Mouse (Mus musculus) spleen, postnatal 36 days (tissue): ENCODE results near the gene Exosc10.

Source experiments
- DNase-seq, 2 experiments: peaks; one replicate each; pipeline ENCODE4 v3.0.0; 2022; ENCODE audit warnings: low spot score in 2 of 2, mixed read lengths in 1 of 2

Exosc10 gene

DNA sequence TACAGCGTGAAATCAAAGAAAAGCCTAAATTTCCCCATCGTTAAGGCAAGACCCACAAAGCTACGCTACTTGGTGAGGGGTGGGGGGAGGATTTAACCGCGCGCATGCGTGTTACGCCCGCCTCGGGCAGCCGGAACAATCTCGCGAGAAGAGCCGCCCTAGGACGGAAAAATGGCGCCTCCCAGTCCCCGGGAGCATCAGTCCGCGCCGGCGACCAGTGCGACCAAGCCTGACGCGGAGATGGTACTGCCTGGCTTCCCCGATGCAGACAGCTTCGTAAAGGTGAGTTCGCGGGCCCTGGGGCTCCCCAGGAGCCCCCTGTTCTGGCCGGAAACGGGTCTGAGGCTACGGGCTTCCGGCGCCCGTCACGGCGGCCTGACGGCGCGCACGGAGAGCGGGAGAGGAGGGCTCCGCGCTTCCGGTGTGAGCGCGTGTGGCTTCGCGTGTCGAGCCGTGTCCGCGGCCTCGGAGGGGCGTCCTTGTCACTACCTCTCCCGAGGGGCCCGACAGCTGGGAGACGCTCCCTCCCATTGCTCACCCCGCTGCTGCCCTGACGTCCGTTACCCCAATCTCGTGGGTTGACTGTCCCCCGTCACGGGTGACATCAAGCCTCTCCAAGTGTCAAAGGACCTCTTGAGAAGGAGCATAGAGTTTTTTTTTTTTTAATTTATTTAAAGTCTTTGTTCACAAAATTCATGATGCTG is at the start of gene Exosc10:
Gene Exosc10 (plus strand): TSS at position 133 of the 704 bp plus-strand sequence.
- DNase-seq, result peak; percentile 80 to 83

DNA sequence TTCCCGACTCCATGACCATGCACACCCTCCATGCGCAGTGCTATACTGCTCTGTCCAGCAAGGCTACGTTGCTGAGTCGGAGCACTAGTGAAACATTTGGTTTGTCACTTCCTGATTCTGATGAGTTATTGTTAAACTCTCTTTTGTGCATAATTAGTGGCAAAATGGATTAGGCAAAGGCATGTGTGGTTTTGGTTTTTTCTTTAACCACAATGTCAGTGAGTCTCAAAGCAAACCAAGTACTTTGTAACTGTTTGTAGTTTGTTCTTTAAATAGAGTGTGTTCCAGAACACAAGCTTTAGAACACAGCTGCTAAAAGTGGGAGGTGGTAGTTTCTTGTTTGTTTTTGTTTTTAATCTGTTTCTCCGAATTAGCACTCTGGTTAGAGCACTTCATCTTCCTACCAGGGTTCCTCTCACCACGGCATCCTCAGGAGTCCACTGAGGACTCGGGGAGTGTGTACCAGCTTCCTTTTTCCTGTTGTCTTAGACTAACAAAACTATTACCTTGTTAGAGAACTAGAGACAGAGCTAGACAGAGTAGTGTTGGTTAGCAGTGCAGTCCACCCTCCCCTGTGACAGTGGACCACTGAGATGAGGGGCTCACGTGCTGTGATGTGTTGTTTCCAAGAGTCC is 48.7 kb upstream of the Exosc10 start:
- DNase-seq, result no peak

DNA sequence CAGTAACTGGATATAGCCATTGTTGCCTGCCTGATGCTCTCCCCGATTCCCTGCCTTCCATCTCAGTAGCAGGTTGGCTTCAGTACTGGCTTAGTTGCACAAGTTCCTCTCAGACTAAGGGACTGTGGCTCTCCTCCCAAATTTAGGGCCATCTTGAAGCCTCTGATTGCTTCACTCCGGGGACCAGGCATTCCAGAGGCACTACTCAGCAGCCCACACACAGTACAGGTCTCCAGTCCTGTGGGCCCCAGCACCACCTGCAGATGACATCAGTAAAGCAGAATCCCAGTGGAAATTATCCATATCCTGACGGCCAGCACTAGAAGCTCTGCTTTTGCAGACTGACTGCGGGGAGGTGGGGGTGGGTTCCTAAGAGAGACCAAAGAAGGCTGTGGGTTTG is 47.5 kb upstream of the Exosc10 start:
- DNase-seq, result no peak

- no peak for DNase-seq
These were observed 46.9 kb upstream of the Exosc10 start for GRCm38 (mm10) chr4:148511334-148511733.

GRCm38 (mm10) chr4:148513021-148513559 is 45.1 kb upstream of the Exosc10 start:
- no peak for DNase-seq

DNA sequence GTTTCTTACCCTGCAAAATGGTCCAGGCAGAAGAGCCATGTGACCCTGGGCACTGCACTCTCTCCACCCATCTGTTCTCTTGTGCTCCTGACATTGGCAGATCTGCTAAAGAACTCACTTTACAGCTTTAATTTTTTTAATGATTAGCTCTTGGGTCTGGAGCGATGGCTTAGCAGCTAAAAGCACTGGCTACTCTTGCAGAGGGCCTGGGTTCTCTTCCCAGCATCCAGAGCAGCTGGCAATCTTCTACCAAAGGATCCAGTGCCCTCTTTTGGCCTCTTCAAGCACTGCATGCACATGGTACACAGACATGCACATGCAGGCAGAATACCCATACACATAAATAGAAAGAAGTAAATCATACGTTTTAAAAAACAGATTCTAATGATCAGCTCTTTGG is 42.9 kb upstream of the Exosc10 start:
- no peak for DNase-seq

- DNase-seq, result no peak
These were observed 40.4 kb upstream of the Exosc10 start for GRCm38 (mm10) chr4:148517809-148518208.

GRCm38 (mm10) chr4:148518235-148518795 is 39.9 kb upstream of the Exosc10 start:
- DNase-seq, result no peak

- no peak for DNase-seq
These were observed 34.7 kb upstream of the Exosc10 start for GRCm38 (mm10) chr4:148523538-148523937.

- no peak for DNase-seq
These were observed 30.9 kb upstream of the Exosc10 start for GRCm38 (mm10) chr4:148527158-148527910.

DNA sequence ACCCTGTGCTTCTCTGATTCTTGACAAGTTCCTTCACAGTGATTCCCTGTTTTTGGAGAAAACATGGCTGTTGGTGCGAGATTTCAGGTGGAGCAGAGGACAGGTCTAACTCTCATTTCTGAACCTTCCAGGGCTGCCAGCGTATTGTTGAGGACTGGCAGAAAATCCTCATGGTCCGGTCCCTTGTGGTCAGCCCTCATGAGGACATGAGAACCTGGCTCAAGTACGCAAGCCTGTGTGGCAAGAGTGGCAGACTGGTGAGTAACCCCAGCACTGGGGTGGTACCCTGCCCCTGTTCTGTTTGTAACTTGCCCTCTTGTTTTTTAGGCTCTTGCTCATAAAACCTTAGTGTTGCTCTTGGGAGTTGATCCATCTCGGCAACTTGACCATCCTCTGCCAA is 27.9 kb upstream of the Exosc10 start:
- DNase-seq, result no peak

DNA sequence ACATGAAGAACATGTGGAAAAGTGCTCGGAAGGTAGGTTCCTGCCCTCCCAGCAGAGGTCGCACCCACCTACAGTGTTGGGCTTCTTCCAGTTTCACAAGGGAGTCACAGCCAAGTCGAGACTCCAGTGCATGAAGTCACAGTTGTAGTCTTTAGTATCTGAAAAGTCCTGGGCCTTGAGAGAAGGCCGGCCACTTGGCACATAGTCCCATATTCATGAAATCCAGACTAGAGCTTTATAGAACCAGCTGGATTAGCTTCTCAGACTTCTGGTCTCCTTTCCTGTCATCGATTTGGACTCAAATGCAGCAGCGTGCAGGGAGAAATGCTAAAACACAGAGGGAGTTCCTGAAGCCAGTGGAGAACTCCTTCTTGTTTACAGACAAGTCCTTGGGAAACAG is 27.5 kb upstream of the Exosc10 start:
- no peak for DNase-seq

DNA sequence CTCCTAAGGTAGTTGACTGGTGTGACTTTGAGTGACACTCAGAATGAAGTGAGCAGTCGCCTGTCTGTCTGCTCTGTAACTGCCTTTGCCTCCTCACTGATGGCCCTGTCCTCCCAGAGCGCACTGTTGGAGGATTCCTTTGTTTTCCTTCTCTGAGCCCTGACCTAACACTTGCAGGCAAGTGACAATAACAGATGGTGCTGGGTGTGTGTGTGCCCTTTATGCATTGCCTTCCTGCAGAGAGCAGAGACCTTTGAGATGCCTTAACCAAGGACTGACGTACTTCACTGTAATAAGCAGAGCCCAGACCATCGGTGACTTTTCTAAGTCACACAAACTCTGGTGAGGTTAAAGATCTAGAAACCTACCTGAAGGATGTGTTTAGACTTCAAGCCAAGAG is 26.9 kb upstream of the Exosc10 start:
- DNase-seq, result no peak

DNA sequence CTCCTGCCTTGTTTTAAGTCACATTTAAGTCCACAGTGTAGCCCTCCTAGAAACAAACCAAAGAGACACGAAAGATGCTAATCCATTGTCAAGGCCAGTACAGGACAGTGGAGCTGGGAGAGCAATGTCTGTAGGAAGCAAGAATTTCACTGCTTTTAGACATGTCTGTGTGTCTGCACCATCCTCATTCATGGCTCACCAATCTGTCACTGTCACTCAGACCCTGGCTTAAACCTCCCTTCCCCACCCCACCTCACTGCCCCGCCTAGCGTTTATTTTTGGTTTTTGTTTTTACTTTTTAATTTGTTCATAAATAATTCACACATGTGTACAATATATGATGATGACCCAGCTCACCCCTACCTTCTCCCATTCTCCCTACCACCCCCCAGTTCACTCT is 25.7 kb upstream of the Exosc10 start:
- DNase-seq, result no peak

GRCm38 (mm10) chr4:148533613-148534328 is 24.5 kb upstream of the Exosc10 start:
- DNase-seq, result no peak

DNA sequence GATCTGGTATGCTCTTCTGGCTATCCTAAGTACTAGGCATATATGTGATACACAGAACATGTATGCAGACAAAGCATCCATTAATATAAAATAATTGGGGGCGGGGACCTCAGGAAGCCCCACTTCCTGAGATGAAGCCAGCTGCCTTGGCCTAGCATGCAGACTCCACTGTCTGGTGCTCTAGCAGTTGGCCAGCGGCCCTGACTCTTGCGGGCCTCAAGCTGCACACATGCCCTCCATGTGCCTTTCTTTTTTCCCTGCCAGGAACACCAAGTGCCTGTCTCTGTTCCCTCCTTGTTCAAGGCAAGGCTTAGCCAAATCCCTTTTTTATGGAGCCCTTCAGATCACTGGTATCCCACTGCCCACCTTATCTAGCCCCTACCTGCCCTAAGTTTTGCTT is 22.4 kb upstream of the Exosc10 start:
- no peak for DNase-seq

- no peak for DNase-seq
These were observed 9.1 kb upstream of the Exosc10 start for GRCm38 (mm10) chr4:148549106-148549505.

GRCm38 (mm10) chr4:148557766-148558165 is 463 bp upstream of the Exosc10 start:
- no peak for DNase-seq

DNA sequence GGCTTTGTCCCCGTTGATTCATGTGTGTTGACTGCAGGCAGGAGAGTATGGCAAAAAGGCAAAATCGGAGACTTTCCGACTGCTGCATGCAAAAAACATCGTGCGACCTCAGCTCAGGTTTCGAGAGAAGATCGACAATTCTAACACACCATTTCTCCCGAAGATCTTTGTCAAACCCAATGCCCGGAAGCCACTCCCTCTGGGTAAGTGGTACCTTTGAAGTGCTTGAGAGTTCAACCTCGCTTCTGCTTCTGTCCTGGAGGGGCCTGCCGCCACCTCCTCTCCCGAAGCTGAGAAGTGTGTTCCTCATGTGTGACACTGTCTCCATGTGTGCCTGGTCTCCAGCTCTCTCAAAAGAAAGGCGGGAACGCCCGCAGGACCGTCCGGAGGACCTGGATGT is 4.4 kb downstream of the Exosc10 start:
- no peak for DNase-seq

- no peak for DNase-seq
These were observed 5.4 kb downstream of the Exosc10 start for GRCm38 (mm10) chr4:148563595-148563994.

- no peak for DNase-seq
These were observed 11.9 kb downstream of the Exosc10 start for GRCm38 (mm10) chr4:148570138-148570537.
